Mouse (Mus musculus): ENCODE measurements around the gene Iqschfp. TPM values are rescaled to one million over a fixed set of nuclear protein-coding genes. Genes with fewer than 3 reads are reported as not detected.

Iqschfp gene
- polyA plus RNA-seq, 1 experiment from 2014 or later, result not detected

- DNase-seq (ENCODE audit: low spot score), result no peak
Observed at GRCm38 (mm10) chr3:68632714-68633113, 740.7 kb downstream of the Iqschfp start.

GRCm38 (mm10) chr3:68633577-68633976, 741.5 kb downstream of the Iqschfp start:
- DNase-seq (ENCODE audit: low spot score), result no peak

GRCm38 (mm10) chr3:68637960-68638359, 745.9 kb downstream of the Iqschfp start:
- no peak for DNase-seq (ENCODE audit: low spot score)

GRCm38 (mm10) chr3:68638703-68639102, 746.7 kb downstream of the Iqschfp start:
- DNase-seq (ENCODE audit: low spot score), result no peak

- no peak for DNase-seq (ENCODE audit: low spot score)
Observed at GRCm38 (mm10) chr3:68642935-68643334, 750.9 kb downstream of the Iqschfp start.

GRCm38 (mm10) chr3:68646387-68647130, 754.5 kb downstream of the Iqschfp start:
- peak; percentile 76 for DNase-seq (ENCODE audit: low spot score)

- no peak for DNase-seq (ENCODE audit: low spot score)
Observed at GRCm38 (mm10) chr3:68647282-68647681, 755.2 kb downstream of the Iqschfp start.

GRCm38 (mm10) chr3:68650251-68650650, 758.2 kb downstream of the Iqschfp start:
- no peak for DNase-seq (ENCODE audit: low spot score)

GRCm38 (mm10) chr3:68656607-68657352, 764.7 kb downstream of the Iqschfp start:
- peak; percentile 4 for DNase-seq (ENCODE audit: low spot score)

- no peak for DNase-seq (ENCODE audit: low spot score)
Observed at GRCm38 (mm10) chr3:68657589-68658245, 765.7 kb downstream of the Iqschfp start.

GRCm38 (mm10) chr3:68659996-68660395, 768.0 kb downstream of the Iqschfp start:
- no peak for DNase-seq (ENCODE audit: low spot score)

- DNase-seq (ENCODE audit: low spot score), result no peak
Observed at GRCm38 (mm10) chr3:68660538-68660937, 768.5 kb downstream of the Iqschfp start.

- no peak for DNase-seq (ENCODE audit: low spot score)
Observed at GRCm38 (mm10) chr3:68662386-68662785, 770.4 kb downstream of the Iqschfp start.

GRCm38 (mm10) chr3:68664337-68664736, 772.3 kb downstream of the Iqschfp start:
- DNase-seq (ENCODE audit: low spot score), result no peak

- no peak for DNase-seq (ENCODE audit: low spot score)
Observed at GRCm38 (mm10) chr3:68666377-68666776, 774.3 kb downstream of the Iqschfp start.

GRCm38 (mm10) chr3:68667852-68668251, 775.8 kb downstream of the Iqschfp start:
- no peak for DNase-seq (ENCODE audit: low spot score)

GRCm38 (mm10) chr3:68669418-68669974, 777.5 kb downstream of the Iqschfp start:
- DNase-seq (ENCODE audit: low spot score), result no peak

- DNase-seq (ENCODE audit: low spot score), result no peak
Observed at GRCm38 (mm10) chr3:68674721-68675120, 782.7 kb downstream of the Iqschfp start.

- no peak for DNase-seq (ENCODE audit: low spot score)
Observed at GRCm38 (mm10) chr3:68675216-68675835, 783.3 kb downstream of the Iqschfp start.
